Mouse (Mus musculus) heart, embryonic 16.5 days (tissue): Measurements from ENCODE around the gene Retreg1. TPM values are rescaled to one million over a fixed set of nuclear protein-coding genes. Genes with fewer than 3 reads are reported as not detected.

Experiments used
- ATAC-seq: fragments of 200-750 bp; cut with Nextera tagmentation; replicated peaks from 2 replicates; pipeline ENCODE4 v1.8.0; 2017; ENCODE audit warnings: moderate number of reproducible peaks; ENCODE audit not compliant: insufficient read depth, low FRiP score; ENCODE audit errors: extremely low read depth
- H3K27ac ChIP-seq: fragments of 300-500 bp; sonication (generic); 2 replicates; pipeline ENCODE4 v1.5.1; 2014; ENCODE audit warnings: mild to moderate bottlenecking, low read length, control low read depth, moderate library complexity
- H3K27me3 ChIP-seq: fragments of 300-500 bp; sonication (generic); 2 replicates; pipeline ENCODE4 v1.6.1; 2014; ENCODE audit warnings: low read length, mixed read lengths; ENCODE audit not compliant: control insufficient read depth, insufficient read depth
- H3K36me3 ChIP-seq: fragments of 300-500 bp; sonication (generic); 2 replicates; pipeline ENCODE4 v1.6.1; 2014; ENCODE audit not compliant: control insufficient read depth, insufficient read depth
- H3K4me1 ChIP-seq: fragments of 300-500 bp; sonication (generic); 2 replicates; pipeline ENCODE4 v1.6.1; 2014; ENCODE audit warnings: low read length, mixed read lengths; ENCODE audit not compliant: control insufficient read depth, insufficient read depth
- H3K4me2 ChIP-seq: fragments of 300-500 bp; sonication (generic); 2 replicates; pipeline ENCODE4 v1.6.1; 2014; ENCODE audit warnings: low read depth, mild to moderate bottlenecking, control low read depth, low read length
- H3K4me3 ChIP-seq: fragments of 300-500 bp; sonication (generic); 2 replicates; pipeline ENCODE4 v1.5.1; 2014; ENCODE audit warnings: mild to moderate bottlenecking, control low read depth, low read length
- H3K9ac ChIP-seq: fragments of 300-500 bp; sonication (generic); 2 replicates; pipeline ENCODE4 v1.6.1; 2014; ENCODE audit warnings: low read length, control low read depth
- H3K9me3 ChIP-seq: fragments of 300-500 bp; sonication (generic); replicated peaks from 2 replicates; pipeline ENCODE4 v1.6.1; 2016; ENCODE audit warnings: low read length; ENCODE audit not compliant: control insufficient read depth
- WGBS: fragments of 180-500 bp; shearing (Covaris S2); extraction: QIAGEN DNeasy Blood & Tissue Kit; methylation state at CpG from one replicate; pipeline ENCODE4 v1.1.7; 2014; 5-methylcytosine and 5-hydroxymethylcytosine counted together
- polyA plus RNA-seq: library from polyadenylated mRNA; unstranded; fragments of >200 nt; fragmentation: Nextera tagmentation; extraction: Ambion mirVana; gene quantifications from 2 replicates; pipeline ENCODE4 v1.2.1, GENCODE M21; 2015

The Retreg1 gene
- polyA plus RNA-seq = 91.0 and 97.5 TPM in 2 replicates

- peak; percentile 86 for ATAC-seq
- Histone ChIP-seq H3K4me3 (peak within 1 kb of the TSS; percentile 89), H3K9me3 (no peaks in the 10 kb centered on the region), H3K27me3 (no peaks in the 10 kb centered on the region), H3K27ac (peak within 1 kb of the TSS; percentile 60), H3K9ac (peak within 1 kb of the TSS; percentile 87), H3K36me3 (no peaks in the 10 kb centered on the region), H3K4me2 (peak within 1 kb of the TSS; percentile 90), H3K4me1 (peaks cover 14% of the 10 kb centered on the region)
- WGBS = under 1% methylated on average over 69 of the region's 72 CpGs
Measured at GRCm38 (mm10) chr15:25843086-25843991, at the start of gene Retreg1. TSS of gene Retreg1 (plus strand) at chr15:25843180.

DNA sequence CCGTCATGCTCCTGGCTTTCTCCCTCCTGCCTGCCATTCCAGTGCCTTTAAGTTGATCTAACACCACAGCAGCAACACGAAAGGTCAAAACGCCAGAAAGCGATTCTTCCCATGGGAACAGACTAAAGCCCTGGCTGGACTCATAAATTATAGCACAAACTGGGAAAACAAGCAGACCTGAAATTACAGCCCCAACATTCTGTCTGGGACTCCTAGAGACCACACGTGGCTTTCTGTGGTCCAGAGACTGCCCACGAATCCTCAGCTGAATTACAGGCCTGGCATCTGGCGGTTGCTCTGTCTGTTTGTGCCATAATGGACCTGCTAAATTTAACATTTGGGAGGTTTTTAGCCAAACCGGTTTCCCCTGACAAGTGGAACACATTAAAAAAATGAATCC is 48.9 kb upstream of the Retreg1 start:
- Histone ChIP-seq H3K4me3 (no peak overlapping the region), H3K27ac (no peak overlapping the region), H3K27me3 (no peaks in the 10 kb centered on the region), H3K4me2 (no peak overlapping the region), H3K4me1 (no peaks in the 10 kb centered on the region), H3K9me3 (no peaks in the 10 kb centered on the region), H3K9ac (no peak overlapping the region), H3K36me3 (0 out of 2 replicates have a peak, but pooled peaks cover 7% of the 10 kb centered on the region)
- 88% methylated on average over 8 of the region's 8 CpGs for WGBS
- ATAC-seq = no peak

GRCm38 (mm10) chr15:25795496-25795895 is 47.5 kb upstream of the Retreg1 start:
- no peaks in the 10 kb centered on the region for H3K9me3 ChIP-seq
- no peak overlapping the region for H3K27ac ChIP-seq
- 88% methylated on average over 9 of the region's 9 CpGs for WGBS
- H3K27me3 ChIP-seq = no peaks in the 10 kb centered on the region
- no peak overlapping the region for H3K9ac ChIP-seq
- H3K4me1 ChIP-seq = no peaks in the 10 kb centered on the region
- no peak overlapping the region for H3K4me2 ChIP-seq
- H3K4me3 ChIP-seq = no peak overlapping the region
- no peak for ATAC-seq
- H3K36me3 ChIP-seq = peaks cover 18% of the 10 kb centered on the region

DNA sequence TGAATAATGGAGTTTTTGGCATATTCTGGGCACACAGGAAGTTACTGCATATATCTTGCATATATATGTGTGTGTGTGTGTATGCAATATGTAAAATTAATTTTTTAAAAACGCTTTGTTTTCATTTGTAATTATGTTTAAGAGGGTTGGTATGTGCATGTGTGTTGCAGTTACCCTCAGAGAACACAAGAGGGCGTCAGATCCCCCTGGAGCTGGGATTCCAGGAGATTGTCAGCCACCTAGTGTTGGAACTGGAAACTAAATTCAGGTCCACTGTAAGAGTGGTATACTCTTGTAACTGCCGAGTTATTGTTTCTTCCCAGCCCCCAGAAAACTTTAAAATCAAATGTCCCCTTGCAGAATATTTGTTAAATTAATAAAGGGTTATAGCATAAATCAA is 46.6 kb upstream of the Retreg1 start:
- Histone ChIP-seq H3K9ac (no peak overlapping the region), H3K27me3 (no peaks in the 10 kb centered on the region), H3K9me3 (no peaks in the 10 kb centered on the region), H3K27ac (no peak overlapping the region), H3K4me2 (no peak overlapping the region), H3K4me3 (no peak overlapping the region), H3K36me3 (peaks cover 26% of the 10 kb centered on the region), H3K4me1 (no peaks in the 10 kb centered on the region)
- 52% methylated on average over 3 of the region's 3 CpGs for WGBS
- ATAC-seq = no peak

- WGBS = 87% methylated on average over 8 of the region's 8 CpGs
- no peaks in the 10 kb centered on the region for H3K9me3 ChIP-seq
- H3K27ac ChIP-seq = no peak overlapping the region
- no peak overlapping the region for H3K4me3 ChIP-seq
- no peaks in the 10 kb centered on the region for H3K27me3 ChIP-seq
- peaks cover 28% of the 10 kb centered on the region for H3K36me3 ChIP-seq
- no peaks in the 10 kb centered on the region for H3K4me1 ChIP-seq
- ATAC-seq = no peak
- H3K9ac ChIP-seq = no peak overlapping the region
- no peak overlapping the region for H3K4me2 ChIP-seq
Measured at GRCm38 (mm10) chr15:25797179-25797578, 45.8 kb upstream of the Retreg1 start.

GRCm38 (mm10) chr15:25797888-25798287 is 45.1 kb upstream of the Retreg1 start:
- Histone ChIP-seq H3K27ac (no peak overlapping the region), H3K4me2 (no peak overlapping the region), H3K9me3 (no peaks in the 10 kb centered on the region), H3K36me3 (peaks cover 28% of the 10 kb centered on the region), H3K27me3 (no peaks in the 10 kb centered on the region), H3K9ac (no peak overlapping the region), H3K4me3 (no peak overlapping the region), H3K4me1 (no peaks in the 10 kb centered on the region)
- no peak for ATAC-seq
- WGBS = 81% methylated on average over 1 of the region's 1 CpGs

GRCm38 (mm10) chr15:25801726-25802125 is 41.3 kb upstream of the Retreg1 start:
- Histone ChIP-seq H3K4me2 (no peak overlapping the region), H3K4me3 (no peak overlapping the region), H3K9me3 (no peaks in the 10 kb centered on the region), H3K4me1 (no peaks in the 10 kb centered on the region), H3K27ac (no peak overlapping the region), H3K36me3 (peaks cover 24% of the 10 kb centered on the region), H3K9ac (no peak overlapping the region), H3K27me3 (no peaks in the 10 kb centered on the region)
- 85% methylated on average over 5 of the region's 5 CpGs for WGBS
- ATAC-seq = no peak

DNA sequence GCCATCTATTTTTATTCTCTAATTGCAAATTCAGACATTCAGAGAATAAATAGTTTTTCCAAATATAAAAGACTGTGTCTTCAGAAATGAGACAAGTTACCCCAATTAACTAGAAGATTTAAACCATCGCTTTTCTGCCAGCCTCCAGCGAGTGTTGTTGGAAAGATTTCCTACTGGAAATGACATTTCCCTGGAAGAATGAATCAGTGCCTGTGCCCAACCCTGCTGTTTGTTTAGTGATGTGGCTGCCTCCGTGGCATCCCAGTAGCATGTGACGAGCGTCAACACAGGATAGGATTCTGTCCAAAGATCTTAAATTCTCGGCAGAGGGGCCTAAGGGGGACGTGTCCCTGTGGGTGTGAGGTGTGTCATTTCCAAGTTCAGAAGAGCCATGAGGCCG is 40.8 kb upstream of the Retreg1 start:
- H3K9ac ChIP-seq = no peak overlapping the region
- ATAC-seq = no peak
- H3K9me3 ChIP-seq = no peaks in the 10 kb centered on the region
- H3K36me3 ChIP-seq = peaks cover 24% of the 10 kb centered on the region
- H3K4me2 ChIP-seq = no peak overlapping the region
- no peaks in the 10 kb centered on the region for H3K27me3 ChIP-seq
- 81% methylated on average over 8 of the region's 8 CpGs for WGBS
- no peaks in the 10 kb centered on the region for H3K4me1 ChIP-seq
- H3K4me3 ChIP-seq = no peak overlapping the region
- no peak overlapping the region for H3K27ac ChIP-seq

DNA sequence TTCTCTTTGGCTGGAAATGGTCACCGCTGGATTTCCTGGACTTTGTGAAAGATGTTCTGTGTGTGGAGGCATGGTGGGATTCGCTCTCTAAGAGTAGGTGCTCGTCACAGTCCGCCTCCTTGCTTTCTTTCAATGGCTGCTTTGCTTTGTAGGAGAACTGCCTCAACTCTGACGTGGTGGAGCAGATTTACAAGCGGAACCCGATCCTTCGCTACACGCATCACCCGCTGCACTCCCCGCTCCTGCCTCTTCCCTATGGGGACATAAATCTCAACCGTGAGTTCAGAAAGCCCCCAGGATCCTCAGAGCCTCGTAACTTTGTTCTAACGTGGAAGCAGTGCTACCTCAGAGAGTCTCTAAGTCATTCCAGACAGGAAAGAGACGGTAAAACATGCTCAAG is 39.9 kb upstream of the Retreg1 start:
- WGBS = 90% methylated on average over 15 of the region's 15 CpGs
- Histone ChIP-seq H3K27ac (no peak overlapping the region), H3K9ac (no peak overlapping the region), H3K9me3 (no peaks in the 10 kb centered on the region), H3K4me3 (no peak overlapping the region), H3K4me1 (no peaks in the 10 kb centered on the region), H3K4me2 (no peak overlapping the region), H3K27me3 (no peaks in the 10 kb centered on the region), H3K36me3 (peaks cover 29% of the 10 kb centered on the region)
- ATAC-seq = no peak
